Mouse (Mus musculus) lung, adult 2 months (tissue): ENCODE measurements around the gene Pfkfb3.

Experiments
- CTCF ChIP-seq: fragments of 200-500 bp; IDR thresholded peaks from 2 replicates; pipeline ENCODE4 v1.5.1; 2011; ENCODE audit warnings: mild to moderate bottlenecking, low read length, control low read depth; ENCODE audit not compliant: insufficient read depth
- POLR2A ChIP-seq: fragments of 200-500 bp; IDR thresholded peaks from 2 replicates; pipeline ENCODE4 v1.6.1; 2011; ENCODE audit warnings: low read depth, mild to moderate bottlenecking, control low read depth, low read length, borderline replicate concordance; ENCODE audit errors: extremely low read depth

- no peak for TF ChIP-seq POLR2A
- no peak for TF ChIP-seq CTCF
Measured at GRCm38 (mm10) chr2:11520786-11521185, 33.1 kb downstream of the Pfkfb3 start.
